Mouse (Mus musculus): Measurements from ENCODE around the gene Zbtb18.
"Not testable (repeated sequence)": the region's sequence is repeated elsewhere in the genome, so short reads cannot be mapped to it uniquely, and the experiment has no call there.

Gene Zbtb18

DNA sequence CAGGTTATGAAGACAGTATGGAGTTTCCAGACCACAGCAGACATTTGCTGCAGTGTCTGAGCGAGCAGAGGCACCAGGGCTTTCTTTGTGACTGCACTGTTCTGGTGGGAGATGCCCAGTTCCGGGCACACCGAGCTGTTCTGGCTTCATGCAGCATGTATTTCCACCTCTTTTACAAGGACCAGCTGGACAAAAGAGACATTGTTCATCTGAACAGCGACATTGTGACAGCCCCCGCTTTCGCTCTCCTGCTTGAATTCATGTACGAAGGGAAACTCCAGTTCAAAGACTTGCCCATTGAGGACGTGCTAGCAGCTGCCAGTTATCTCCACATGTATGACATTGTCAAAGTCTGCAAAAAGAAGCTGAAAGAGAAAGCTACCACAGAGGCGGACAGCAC, 4.9 kb downstream of the Zbtb18 start:
- DNase-seq (ENCODE audit: low spot score in 2 of 2) = no peak

DNA sequence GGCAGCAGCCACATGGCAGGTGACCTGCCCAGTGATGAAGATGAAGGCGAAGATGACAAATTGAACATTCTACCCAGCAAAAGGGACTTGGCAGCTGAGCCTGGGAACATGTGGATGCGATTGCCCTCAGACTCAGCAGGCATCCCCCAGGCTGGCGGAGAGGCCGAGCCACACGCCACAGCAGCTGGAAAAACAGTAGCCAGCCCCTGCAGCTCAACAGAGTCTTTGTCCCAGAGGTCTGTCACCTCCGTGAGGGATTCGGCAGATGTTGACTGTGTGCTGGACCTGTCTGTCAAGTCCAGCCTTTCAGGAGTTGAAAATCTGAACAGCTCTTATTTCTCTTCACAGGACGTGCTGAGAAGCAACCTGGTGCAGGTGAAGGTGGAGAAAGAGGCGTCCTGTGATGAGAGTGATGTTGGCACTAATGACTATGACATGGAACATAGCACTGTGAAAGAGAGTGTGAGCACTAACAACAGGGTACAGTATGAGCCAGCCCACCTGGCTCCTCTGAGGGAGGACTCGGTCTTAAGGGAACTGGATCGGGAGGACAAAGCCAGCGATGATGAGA, 5.5 kb downstream of the Zbtb18 start:
- DNase-seq (ENCODE audit: low spot score in 2 of 2) = no peak

DNA sequence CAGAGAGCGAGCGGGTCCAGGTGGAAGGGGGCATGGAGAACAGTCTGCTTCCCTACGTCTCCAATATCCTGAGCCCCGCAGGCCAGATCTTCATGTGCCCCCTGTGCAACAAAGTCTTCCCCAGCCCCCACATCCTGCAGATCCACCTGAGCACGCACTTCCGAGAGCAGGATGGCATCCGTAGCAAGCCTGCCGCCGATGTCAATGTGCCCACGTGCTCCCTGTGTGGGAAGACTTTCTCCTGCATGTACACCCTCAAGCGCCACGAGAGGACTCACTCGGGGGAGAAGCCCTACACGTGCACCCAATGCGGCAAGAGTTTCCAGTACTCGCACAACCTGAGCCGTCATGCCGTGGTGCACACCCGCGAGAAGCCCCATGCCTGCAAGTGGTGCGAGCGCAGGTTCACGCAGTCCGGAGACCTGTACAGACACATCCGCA, 6.0 kb downstream of the Zbtb18 start:
- DNase-seq (ENCODE audit: low spot score in 2 of 2) = no peak

DNA sequence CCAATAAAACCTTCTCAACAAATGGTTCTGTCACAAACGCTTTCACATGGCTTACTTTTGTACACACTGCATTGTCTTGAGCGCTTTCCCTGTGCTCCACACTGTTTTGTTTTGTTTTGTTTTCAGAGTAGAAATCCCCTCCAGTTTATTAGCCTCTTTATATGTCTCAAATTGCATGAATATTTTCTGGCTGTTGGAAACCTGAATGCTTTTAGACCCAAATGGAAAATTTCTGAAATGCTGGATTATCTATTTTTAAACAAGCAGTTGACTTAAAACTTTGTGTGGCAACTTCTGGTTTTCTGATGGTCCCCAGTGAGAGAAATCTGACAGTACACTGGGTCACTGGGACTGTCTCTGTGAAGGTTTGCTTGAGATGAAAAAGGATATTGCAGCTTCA, 6.8 kb downstream of the Zbtb18 start:
- no peak for DNase-seq (ENCODE audit: low spot score in 2 of 2)

DNA sequence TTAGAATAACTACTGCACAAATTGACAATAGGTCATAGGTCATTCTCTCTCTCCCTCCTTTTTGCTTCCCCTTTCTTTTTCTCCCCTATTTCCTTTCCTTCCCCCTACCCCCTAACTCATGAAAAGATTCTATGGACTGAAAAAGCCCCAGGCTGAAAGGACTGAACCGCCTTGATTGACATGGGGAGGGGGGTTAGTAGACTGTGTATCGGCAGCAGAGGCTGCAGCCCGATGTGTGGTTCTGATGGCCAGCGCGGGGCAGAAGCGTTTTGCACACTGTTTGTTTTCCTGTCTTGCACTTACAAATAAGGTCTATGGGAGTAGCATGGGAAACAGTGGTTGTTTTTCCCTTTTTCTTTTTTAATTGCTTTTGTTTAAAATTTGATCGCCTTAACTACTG, 7.7 kb downstream of the Zbtb18 start:
- not testable (repeated sequence) for DNase-seq (ENCODE audit: low spot score in 2 of 2)

DNA sequence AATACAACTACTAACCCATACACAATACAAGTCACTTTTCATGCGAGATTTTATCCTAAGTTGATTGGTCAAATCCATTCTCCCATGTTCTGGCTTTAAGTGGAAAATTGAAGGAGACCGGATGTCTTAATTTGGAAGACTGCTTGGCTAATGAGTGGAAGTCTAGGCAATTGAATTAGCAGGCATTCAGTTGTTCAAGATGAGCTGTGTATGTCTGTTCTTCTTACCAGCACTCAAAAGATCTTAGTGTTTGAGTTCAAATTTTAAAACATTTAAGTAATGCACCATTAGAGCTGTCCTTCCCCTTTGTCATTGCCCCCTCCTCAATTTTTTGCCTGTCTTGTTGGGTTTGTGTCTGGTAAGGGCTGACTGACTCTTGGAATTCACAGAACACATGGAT, 8.9 kb downstream of the Zbtb18 start:
- no peak for DNase-seq (ENCODE audit: low spot score in 2 of 2)

DNA sequence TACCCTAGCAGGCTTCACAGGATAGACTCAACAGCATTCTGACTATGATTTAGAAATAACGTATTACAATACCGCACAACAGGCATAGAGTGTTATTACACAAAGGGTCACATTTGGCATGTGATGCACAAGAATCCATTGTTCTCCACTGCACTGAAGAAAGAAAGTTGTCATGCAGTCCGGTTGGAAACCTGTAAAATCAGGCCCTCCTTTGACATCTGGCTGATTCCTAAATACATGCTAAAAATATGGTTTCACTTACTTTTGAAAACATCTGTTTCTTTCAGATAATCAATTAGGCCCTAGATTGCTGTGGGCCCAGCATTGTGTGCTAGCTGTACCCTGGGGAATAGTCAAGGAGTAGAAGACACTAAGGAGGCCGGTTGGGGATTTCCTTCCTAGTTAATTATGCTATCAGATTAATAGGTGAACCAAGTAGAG, 9.9 kb downstream of the Zbtb18 start:
- DNase-seq (ENCODE audit: low spot score in 2 of 2) = no peak

DNA sequence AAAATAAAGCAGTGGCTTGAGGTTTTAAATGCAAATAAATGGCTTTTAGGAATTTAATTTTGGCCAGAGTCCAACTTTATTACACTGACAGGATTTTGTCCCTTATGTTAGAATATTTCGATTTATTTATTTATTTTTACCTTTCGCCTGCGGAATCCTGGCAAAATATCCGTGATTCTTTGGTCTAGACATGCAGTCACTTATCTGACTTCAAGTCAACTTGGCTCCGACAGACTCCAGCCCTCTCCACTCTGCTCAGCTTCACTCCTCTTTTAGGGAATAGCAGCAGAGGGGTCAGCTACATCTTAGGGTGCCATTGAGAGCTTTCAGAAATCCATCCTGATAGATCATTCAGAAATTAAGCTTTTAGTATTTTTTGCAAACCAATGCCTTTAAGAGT, 10.8 kb downstream of the Zbtb18 start:
- no peak for DNase-seq (ENCODE audit: low spot score in 2 of 2)

DNA sequence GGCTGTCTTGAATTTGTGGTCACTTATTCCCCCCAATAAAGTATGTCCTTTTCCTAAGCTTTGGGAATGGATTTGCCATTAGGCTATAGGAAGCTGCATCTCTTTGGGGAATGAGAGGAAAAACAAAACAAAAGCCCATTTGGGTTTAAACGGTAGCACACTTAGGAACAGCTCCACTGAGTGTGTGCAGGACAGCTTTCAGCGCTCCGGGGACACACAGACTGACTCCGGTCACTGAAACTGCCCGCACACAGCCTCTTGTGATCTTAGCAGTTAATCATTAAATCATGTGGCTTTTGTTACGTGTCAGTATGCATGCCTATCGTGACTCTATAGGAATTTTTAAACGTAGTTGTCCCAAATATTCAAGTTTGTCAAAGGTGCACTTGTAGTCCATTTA, 11.7 kb downstream of the Zbtb18 start:
- no peak for DNase-seq (ENCODE audit: low spot score in 2 of 2)

DNA sequence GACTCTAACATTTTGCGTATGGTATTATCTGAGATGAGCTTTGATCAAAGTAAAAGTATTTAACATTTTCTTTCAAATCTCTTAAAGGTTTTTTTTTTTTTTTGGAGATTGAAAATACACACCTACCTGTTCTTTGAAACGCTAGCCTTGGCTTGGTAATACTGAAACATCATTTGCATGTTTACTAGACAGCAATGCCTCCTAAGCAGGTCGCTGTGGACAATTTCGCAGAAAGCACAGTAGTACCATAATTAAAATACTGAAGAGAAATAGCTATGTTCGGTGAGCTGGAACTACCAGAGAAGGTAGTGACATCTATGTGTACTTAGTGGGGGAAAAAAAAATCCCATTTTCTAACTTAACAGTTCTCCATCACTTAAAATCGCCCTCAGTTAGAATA, 12.3 kb downstream of the Zbtb18 start:
- DNase-seq (ENCODE audit: low spot score in 2 of 2) = no peak

DNA sequence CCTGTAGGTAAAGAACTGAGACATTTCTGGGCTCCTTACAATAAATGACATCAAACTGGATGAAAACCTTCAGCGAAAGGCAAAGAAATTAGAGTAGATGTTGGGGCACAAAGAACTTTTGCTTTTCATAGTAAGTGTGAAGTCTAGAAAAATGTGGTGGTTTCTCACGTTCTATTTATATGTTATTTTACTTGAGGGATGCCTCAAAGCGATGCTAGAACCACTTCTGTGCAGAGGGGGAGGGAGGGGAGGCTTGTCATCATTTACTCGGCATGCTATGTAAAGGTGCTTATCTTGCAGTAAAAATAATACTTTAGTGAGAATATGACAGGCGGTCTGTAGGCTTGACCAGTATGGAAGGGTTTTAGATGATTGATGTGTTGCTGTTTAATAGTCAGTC, 13.3 kb downstream of the Zbtb18 start:
- DNase-seq (ENCODE audit: low spot score in 2 of 2) = no peak

DNA sequence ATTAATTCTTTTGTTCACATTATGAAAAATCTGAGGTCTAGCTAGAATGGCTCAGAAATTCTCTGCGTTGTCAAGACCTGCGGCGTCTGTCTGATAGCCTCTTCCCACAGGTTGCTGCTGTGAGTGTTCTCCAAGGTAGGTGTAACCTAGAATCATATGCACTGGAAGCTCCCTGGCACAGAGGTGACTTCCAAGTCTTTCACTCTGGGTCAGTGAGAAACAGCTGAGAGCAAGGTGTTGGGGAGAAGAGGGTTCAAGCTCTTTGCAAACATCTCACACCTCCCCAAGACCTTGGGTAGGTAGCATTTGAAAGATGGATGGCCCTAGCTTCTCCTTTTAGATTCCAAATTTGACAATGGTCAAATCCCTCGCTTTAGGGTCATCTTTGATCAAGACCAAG, 14.1 kb downstream of the Zbtb18 start:
- no peak for DNase-seq (ENCODE audit: low spot score in 2 of 2)

DNA sequence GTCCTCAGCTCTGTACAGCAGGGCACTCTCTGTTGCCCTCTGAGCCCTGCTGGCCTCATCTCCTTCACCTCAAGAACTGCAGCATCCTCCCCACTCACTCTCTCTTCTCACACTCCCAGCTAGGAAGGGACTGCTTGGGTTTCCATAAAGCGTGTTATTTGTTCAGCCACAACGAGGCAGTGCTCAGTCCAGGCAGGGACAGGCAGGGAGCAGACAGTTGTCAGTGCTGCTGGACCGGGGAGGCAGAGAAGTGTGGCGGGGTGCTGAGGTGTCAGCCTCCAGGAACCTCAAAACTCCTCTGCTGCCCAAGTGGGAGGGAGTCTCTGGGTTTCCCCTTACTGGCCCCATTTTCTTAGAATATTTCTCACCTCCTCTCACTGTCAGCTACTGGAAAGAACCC, 14.6 kb downstream of the Zbtb18 start:
- no peak for DNase-seq (ENCODE audit: low spot score in 2 of 2)

DNA sequence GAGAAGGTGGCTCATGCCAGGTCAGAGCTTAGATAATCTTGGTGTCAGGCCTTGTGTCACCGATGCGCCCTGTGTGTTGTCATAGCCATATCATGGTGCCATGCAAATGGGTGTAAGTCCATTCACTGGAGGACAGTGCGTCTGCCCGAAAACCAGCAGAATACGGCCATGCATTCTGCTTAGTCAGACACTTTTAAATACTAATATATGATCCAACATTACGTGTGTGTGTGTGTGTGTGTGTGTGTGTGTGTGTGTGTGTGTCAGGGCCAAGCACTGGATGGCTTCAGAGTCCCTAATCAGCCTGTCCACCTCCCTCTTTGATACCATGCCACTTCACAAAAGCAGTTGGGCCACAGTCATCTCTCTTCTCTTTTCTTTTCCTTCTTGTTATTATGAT, 15.8 kb downstream of the Zbtb18 start:
- DNase-seq (ENCODE audit: low spot score in 2 of 2) = no peak

DNA sequence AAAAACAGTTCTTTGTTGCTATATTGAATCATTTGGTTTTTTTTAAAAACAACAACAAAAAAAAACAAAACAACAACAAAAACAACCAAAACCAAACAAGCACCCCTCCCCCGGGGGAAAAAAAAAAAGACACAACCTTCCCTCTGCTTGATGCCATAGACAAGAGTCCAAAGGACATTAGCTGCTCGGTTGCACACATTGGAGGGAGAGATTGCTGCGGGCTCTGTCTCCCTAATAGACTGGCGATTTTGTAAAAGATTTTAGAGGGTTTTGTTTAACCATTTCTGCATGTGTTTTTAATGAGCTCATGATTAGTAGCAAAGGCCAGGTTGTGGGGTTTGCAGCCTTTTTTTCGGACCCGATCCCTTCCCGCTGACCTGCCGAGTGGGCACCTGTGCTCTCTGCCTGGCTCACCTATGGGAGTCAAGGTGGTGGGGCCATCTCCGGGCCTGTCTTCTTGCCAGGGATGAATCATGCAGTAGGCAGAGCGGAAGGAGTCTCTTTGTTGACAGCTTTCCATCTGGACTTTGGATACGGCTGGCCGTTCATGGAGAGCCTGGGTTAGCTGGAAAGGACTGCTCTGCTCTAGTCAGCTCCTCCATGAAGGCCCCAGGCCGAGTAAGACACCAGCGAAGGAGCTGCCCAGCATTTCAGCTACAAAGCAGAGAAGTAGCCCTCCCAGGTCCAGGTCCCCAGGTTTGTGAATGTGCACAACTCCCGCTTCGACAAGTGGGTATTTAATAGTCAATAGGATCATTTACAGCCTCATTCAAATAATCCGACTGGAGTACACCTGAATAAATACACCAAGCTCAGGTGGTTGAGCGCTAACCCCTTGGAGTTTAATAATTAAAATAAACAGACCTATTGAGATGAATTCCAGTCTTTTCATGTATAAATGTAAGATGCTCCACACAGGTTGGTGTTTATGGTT, 16.6 kb downstream of the Zbtb18 start:
- no peak for DNase-seq (ENCODE audit: low spot score in 2 of 2)

DNA sequence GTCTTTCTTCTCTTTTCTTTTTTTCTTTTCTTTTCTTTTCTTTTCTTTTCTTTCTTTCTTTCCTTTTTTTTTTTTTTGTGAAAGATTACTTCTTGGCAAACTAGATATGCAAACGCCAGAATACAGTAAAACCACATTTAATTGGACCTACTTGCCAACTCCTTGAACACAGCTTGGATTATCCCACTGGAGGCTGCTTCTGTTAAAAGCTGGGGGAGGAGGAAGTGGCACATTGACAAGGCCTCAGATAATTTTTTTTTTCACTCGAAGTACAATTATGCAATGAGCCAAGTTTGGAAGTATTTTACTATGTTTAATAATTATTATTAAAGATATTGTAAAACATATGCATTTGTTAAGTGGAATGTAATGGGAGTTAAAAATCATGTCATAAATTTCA, 17.4 kb downstream of the Zbtb18 start:
- DNase-seq (ENCODE audit: low spot score in 2 of 2) = no peak

DNA sequence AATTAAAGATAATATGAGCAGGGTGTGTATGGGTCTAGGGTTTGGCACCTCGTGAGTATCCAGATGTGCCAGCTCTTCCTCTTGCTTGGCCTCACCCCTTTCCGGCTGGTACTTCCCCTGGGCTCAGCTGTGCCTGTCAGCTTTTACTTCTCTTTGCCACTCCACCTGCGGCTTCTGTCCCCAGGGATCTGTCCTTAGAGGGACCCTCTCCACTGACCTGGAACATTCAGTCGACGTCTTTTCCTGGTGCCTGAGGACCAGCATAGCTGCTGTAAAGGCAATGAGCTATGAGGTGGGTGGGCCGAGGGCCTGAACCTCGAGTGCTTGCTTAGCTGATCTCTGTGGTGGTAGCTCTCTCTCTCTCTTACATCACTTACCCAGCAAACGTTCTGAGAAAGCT, 25.0 kb downstream of the Zbtb18 start:
- DNase-seq (ENCODE audit: low spot score in 2 of 2) = peak; percentile 91 to 92

DNA sequence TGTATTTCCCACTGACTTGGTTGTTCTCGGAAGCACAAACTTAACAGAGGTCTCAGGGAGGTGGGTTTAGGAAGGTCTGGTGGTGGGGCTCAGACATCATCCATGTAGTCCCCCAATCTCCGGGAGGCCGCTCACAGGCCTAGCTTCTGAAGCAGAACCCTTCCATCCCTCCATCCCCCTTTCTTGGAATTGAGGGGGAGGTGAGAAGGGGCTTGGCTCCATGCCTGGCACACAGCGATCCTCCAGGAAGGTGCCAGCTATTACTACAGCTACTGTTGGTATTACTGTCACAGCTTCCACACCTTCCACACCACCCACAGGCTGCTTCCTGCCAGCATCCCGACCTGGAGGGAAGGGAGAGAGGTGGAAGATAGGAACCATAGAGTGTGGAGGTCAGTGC, 26.3 kb downstream of the Zbtb18 start:
- DNase-seq (ENCODE audit: low spot score in 2 of 2) = no peak

DNA sequence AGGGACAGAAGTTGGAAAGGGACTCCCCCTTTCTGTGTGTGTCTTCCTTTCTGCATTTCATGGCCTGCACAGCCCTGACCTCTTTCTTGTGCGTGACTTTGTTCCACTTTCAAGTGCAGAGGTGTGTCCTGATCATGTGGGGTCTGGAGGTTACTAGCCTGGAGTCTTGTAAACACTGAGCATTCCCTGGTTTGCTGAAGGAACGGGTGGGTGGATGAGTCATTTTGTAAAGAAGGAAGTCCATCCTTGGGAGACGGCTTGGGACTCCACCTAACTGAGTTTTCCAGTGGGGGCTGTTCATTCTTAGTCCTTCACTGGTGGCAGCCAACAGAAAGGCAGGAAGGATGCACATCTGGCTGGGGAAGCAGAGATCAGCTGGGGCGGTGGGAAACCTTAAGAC, 27.9 kb downstream of the Zbtb18 start:
- peak; percentile 34 for DNase-seq (ENCODE audit: low spot score in 2 of 2)

DNA sequence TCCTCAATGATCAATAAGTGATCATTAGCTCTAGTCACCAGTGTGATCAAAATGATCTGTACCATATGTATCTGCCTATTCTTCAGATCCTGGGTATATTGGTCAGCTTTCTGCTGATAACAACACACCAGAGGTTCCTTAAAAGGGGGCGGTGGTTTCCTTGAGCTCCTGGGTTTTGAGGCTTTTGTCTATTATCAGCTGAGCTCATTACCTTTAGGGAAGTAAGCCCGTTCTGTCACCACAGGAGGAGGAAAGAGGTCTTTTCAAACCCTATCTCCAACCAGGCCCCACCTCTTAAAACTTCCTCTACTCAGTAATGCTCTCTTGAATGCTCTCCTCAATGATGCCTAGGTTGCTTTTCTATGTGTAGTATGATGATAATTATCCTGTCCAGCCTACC, 28.8 kb downstream of the Zbtb18 start:
- DNase-seq (ENCODE audit: low spot score in 2 of 2) = no peak

DNA sequence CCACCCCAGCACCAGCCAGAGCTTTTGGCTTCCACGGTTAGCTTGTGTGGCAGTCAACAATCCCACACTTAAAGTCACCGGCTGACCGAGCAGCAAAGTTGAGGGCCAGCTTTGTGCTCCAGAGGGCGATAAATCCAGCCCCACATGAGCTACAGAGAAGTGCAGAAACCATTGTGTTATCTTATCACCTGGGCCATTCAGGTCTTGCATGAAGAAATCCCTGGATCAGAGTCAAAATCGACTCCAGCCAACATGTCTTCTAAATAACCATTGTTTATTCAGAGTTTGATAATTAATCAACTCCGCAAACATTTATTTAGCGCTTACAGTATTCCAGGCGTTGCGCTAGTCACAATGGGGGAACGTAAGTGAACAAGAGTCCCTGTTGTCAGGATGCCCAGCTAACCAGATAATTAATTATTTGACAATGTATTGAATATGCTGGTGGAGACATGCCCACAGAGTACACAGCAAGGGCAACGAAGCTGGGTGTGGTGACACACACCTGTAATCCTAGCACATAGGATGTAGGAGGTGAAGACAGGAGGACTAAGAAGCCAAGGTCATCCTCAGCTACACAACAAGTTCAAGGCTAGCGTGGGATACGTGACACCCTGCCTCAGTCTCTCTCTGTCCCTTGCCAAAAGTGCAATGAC, 33.5 kb downstream of the Zbtb18 start:
- no peak for DNase-seq (ENCODE audit: low spot score in 2 of 2)

DNA sequence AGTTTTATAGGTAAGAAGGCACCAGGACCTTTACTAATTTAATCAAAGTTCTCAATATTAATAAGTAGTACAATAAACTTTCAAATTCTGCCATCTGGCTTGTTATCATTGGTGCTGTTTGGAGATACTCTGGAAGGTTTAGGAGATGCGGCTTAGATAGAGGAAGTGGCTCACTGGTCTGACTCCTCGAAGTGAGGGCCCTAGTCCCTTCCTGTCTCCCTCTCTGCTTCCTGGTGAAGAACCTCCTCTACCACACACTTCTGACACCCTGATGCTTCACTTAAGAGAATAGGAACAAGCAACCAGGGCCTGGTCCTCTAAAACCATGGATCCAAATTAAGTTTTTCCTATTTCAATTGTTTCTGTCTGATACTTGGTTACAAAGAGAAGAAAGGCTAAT, 36.4 kb downstream of the Zbtb18 start:
- no peak for DNase-seq (ENCODE audit: low spot score in 2 of 2)

Measured in spleen, postnatal 36 days (tissue).